Mouse (Mus musculus) C2C12 (cell line): ENCODE data around the gene Abca12.

Source experiments
- CTCF ChIP-seq: IDR thresholded peaks from one replicate; pipeline ENCODE4 v1.5.1; 2011; ENCODE audit not compliant: control insufficient read depth, insufficient read depth, insufficient read length
- MAX ChIP-seq: IDR thresholded peaks from one replicate; pipeline ENCODE4 v1.6.1; 2011; ENCODE audit warnings: mild to moderate bottlenecking, control low read depth
- USF1 ChIP-seq: IDR thresholded peaks from one replicate; pipeline ENCODE4 v1.6.1; 2011; ENCODE audit warnings: low read depth, mild to moderate bottlenecking, control low read depth, moderate library complexity

GRCm38 (mm10) chr1:71263532-71263931, 151.2 kb downstream of the Abca12 start:
- TF ChIP-seq CTCF (no peak), MAX (no peak), USF1 (no peak)
